Mouse (Mus musculus) spleen, adult 2 months (tissue): ENCODE results near the gene Ccdc134. TPM values are rescaled to one million over a fixed set of nuclear protein-coding genes. Genes with fewer than 3 reads are reported as not detected.

ENCODE experiments used
- DNase-seq, 2 experiments: peaks; one replicate each; pipeline versions ENCODE4 v3.0.0 to v3.0.0-alpha.2; 2012 to 2021; ENCODE audit warnings: low spot score in 2 of 2, low read depth in 1 of 2
- H3K27ac ChIP-seq: fragments of 200-500 bp; 2 replicates; pipeline ENCODE4 v1.5.1; 2012; ENCODE audit warnings: low read length, inconsistent platforms; ENCODE audit not compliant: insufficient read depth
- H3K27me3 ChIP-seq: fragments of 200-500 bp; 2 replicates; pipeline ENCODE4 v1.6.1; 2012; ENCODE audit warnings: mild to moderate bottlenecking, moderate library complexity, low read length, inconsistent platforms; ENCODE audit not compliant: control insufficient read depth, insufficient read depth
- H3K36me3 ChIP-seq: fragments of 200-500 bp; 2 replicates; pipeline ENCODE4 v1.6.1; 2012; ENCODE audit warnings: mild to moderate bottlenecking, low read length, inconsistent platforms; ENCODE audit not compliant: control insufficient read depth, insufficient read depth
- H3K4me1 ChIP-seq: fragments of 200-500 bp; 2 replicates; pipeline ENCODE4 v1.6.1; 2011; ENCODE audit warnings: inconsistent platforms; ENCODE audit not compliant: control insufficient read depth, insufficient read depth, insufficient read length
- H3K4me3 ChIP-seq: fragments of 200-500 bp; 2 replicates; pipeline ENCODE4 v1.5.1; 2011; ENCODE audit warnings: mild to moderate bottlenecking, inconsistent platforms; ENCODE audit not compliant: insufficient read depth, insufficient read length; ENCODE audit errors: extremely low read depth
- CTCF ChIP-seq: fragments of 200-500 bp; IDR thresholded peaks from 2 replicates; pipeline ENCODE4 v1.5.1; 2011; ENCODE audit warnings: mild to moderate bottlenecking, inconsistent platforms; ENCODE audit not compliant: insufficient read depth, insufficient read length, insufficient replicate concordance; ENCODE audit errors: extremely low read depth
- POLR2A ChIP-seq: fragments of 200-500 bp; IDR thresholded peaks from 2 replicates; pipeline ENCODE4 v1.6.1; 2011; ENCODE audit warnings: low read depth, low read length, inconsistent platforms
- WGBS: fragments of 180-500 bp; shearing (Covaris S2); methylation state at CpG from one replicate; pipeline ENCODE4 v1.1.7; 2018; 5-methylcytosine and 5-hydroxymethylcytosine counted together
- polyA plus RNA-seq: library from polyadenylated mRNA; depleted of rRNA; stranded (reverse); fragments of >200 nt; gene quantifications from 2 replicates; pipeline ENCODE4 v1.2.3, GENCODE M21; 2012; rRNA removed

Ccdc134 gene
- polyA plus RNA-seq, 1 experiment = 16.7 TPM

DNA sequence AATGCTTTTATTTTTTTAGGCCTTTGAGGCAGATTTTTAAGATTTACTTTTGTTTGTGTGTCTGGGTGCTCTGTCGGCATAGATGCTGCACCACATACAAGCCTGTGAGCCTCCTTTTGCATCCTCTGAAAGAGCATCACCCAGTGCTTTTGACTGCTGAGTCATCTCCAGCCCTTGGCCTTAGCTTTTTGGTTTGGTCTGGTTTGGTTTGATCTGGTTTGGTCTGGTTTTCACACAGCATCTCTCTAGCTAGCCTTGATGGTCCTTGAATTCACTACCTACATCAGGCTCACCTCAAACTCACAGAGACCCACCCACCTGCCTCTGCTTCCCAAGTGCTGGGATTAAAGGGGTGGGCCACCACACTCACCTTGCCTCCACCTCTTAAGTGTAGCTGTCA, 60.2 kb downstream of the Ccdc134 start:
- whole genome bisulfite sequencing = 71% methylated on average over 1 of the region's 1 CpGs

DNA sequence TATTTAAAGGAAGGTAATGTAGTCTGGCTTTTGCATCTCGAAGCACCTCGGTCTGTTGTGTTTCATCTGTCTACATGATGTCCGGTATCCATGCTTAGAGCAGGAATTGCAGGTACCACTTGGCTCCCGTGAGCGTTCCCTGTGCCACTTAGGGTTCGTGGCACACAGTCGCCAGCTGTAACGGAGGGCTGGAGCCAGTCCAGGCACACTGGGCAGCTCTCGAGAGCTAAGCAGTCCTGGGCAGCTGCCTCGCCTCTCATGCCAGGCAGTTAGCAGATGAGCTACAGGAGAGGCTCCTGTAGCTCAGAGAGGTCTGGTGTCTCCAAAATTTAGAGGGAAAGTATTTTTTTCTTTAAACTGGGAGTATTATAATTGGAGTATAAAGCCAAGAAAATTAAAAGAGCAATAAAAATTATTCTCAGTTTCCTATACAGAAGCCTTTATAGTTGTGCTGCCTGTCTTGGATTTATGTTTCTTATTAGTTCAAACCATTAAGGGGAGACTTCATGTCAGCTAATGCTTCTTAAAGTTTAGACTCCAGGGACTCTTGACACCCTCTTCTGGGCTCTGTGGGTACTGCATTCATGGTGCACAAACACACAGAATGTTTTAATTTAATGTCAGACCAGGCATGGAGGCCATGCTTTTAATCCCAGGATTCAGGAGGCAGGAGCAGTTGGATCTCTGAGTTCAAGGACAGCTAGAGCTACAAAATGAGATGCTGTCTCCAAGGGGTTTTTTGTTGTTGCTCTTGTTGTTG, 60.9 kb downstream of the Ccdc134 start:
- peak; percentile 41 to 58 for DNase-seq
- H3K4me3 ChIP-seq = no peak overlapping the region

More for the DNA sequence above, 60.2 kb downstream of the Ccdc134 start:
- Histone ChIP-seq H3K36me3 (peaks cover 47% of the 10 kb centered on the region), H3K27ac (peak overlapping the region; percentile 24; the same call in 1 of the 2 replicates), H3K4me1 (peaks cover 9% of the 10 kb centered on the region; the same call in 1 of the 2 replicates), H3K4me3 (no peak overlapping the region), H3K27me3 (no peaks in the 10 kb centered on the region)
- no peak for DNase-seq
- TF ChIP-seq POLR2A (no peak), CTCF (no peak)

More for the DNA sequence above, 60.9 kb downstream of the Ccdc134 start:
- TF ChIP-seq CTCF (peak; percentile 7; the same call in 1 of the 2 replicates), POLR2A (no peak)
- Histone ChIP-seq H3K4me1 (peaks cover 9% of the 10 kb centered on the region; the same call in 1 of the 2 replicates), H3K27me3 (no peaks in the 10 kb centered on the region), H3K36me3 (peaks cover 49% of the 10 kb centered on the region), H3K27ac (no peak overlapping the region)
- WGBS = 96% methylated on average over 10 of the region's 10 CpGs

Other genes starting within 250 kb of the Ccdc134 start
- gene Polr3h, start 201.7 kb upstream of the Ccdc134 start, polyA plus RNA-seq = 8.6 and 11.1 TPM in 2 replicates
- 5.4 and 6.1 TPM in 2 replicates for gene Csdc2, start 191.2 kb upstream of the Ccdc134 start, polyA plus RNA-seq
- 18.2 and 28.1 TPM in 2 replicates for gene Pmm1, start 167.0 kb upstream of the Ccdc134 start, polyA plus RNA-seq
- gene 1700029P11Rik, start 147.4 kb upstream of the Ccdc134 start, polyA plus RNA-seq = not detected in 2 replicates
- 11.8 TPM in 2 replicates for gene Xrcc6, start 140.1 kb upstream of the Ccdc134 start, polyA plus RNA-seq
- 15.4 and 18.1 TPM in 2 replicates for gene Desi1, start 94.1 kb upstream of the Ccdc134 start, polyA plus RNA-seq
- 34.5 and 37.5 TPM in 2 replicates for gene Snu13, start 80.3 kb upstream of the Ccdc134 start, polyA plus RNA-seq
- gene 4930407I10Rik, start 68.8 kb upstream of the Ccdc134 start, polyA plus RNA-seq = not detected in 2 replicates
- 0.05 TPM in 1 of 2 replicates, not detected in the other for gene Mei1, start 57.9 kb upstream of the Ccdc134 start, polyA plus RNA-seq
- 204 and 317 TPM in 2 replicates for gene Srebf2, start 19.3 kb downstream of the Ccdc134 start, polyA plus RNA-seq
- 5.4 and 14.7 TPM in 2 replicates for gene Shisa8, start 84.9 kb downstream of the Ccdc134 start, polyA plus RNA-seq
- 120 and 179 TPM in 2 replicates for gene Tnfrsf13c, start 96.4 kb downstream of the Ccdc134 start, polyA plus RNA-seq
- 10.2 and 16.8 TPM in 2 replicates for gene Cenpm, start 116.8 kb downstream of the Ccdc134 start, polyA plus RNA-seq
- 0.05 and 0.08 TPM in 2 replicates for gene 1500009C09Rik, start 124.5 kb downstream of the Ccdc134 start, polyA plus RNA-seq
- gene Sept3, start 147.0 kb downstream of the Ccdc134 start, polyA plus RNA-seq = 1.6 and 1.8 TPM in 2 replicates
- 0.07 TPM in 1 of 2 replicates, not detected in the other for gene Wbp2nl, start 171.0 kb downstream of the Ccdc134 start, polyA plus RNA-seq
- gene Naga, start 211.0 kb downstream of the Ccdc134 start, polyA plus RNA-seq = 121 and 123 TPM in 2 replicates
- 5.1 and 5.5 TPM in 2 replicates for gene Pheta2, start 211.0 kb downstream of the Ccdc134 start, polyA plus RNA-seq
- 106 and 148 TPM in 2 replicates for gene Smdt1, start 211.0 kb downstream of the Ccdc134 start, polyA plus RNA-seq
- gene Ndufa6, start 226.4 kb downstream of the Ccdc134 start, polyA plus RNA-seq = 95.8 and 162 TPM in 2 replicates